Mouse (Mus musculus) heart, embryonic 11.5 days (tissue): ENCODE results near the gene Fam117a. TPM values are rescaled to one million over a fixed set of nuclear protein-coding genes. Genes with fewer than 3 reads are reported as not detected.

ENCODE experiments used
- ATAC-seq: fragments of 200-750 bp; cut with Nextera tagmentation; replicated peaks from 2 replicates; pipeline ENCODE4 v1.8.0; 2017; ENCODE audit warnings: moderate library complexity; ENCODE audit not compliant: insufficient number of reproducible peaks, low FRiP score, low TSS enrichment
- H3K27ac ChIP-seq: fragments of 300-500 bp; sonication (generic); 2 replicates; pipeline ENCODE4 v1.5.1; 2014; ENCODE audit warnings: mild to moderate bottlenecking, low read depth, low read length
- H3K27me3 ChIP-seq: fragments of 300-500 bp; sonication (generic); 2 replicates; pipeline ENCODE4 v1.6.1; 2014; ENCODE audit warnings: mild to moderate bottlenecking, low read length, mixed read lengths; ENCODE audit not compliant: control insufficient read depth, insufficient read depth
- H3K36me3 ChIP-seq: fragments of 300-500 bp; sonication (generic); 2 replicates; pipeline ENCODE4 v1.6.1; 2014; ENCODE audit warnings: mild to moderate bottlenecking, low read length, moderate library complexity, mixed read lengths; ENCODE audit not compliant: control insufficient read depth, insufficient read depth
- H3K4me1 ChIP-seq: fragments of 300-500 bp; sonication (generic); 2 replicates; pipeline ENCODE4 v1.6.1; 2014; ENCODE audit warnings: low read length; ENCODE audit not compliant: control insufficient read depth, insufficient read depth
- H3K4me2 ChIP-seq: fragments of 300-500 bp; sonication (generic); 2 replicates; pipeline ENCODE4 v1.6.1; 2014; ENCODE audit warnings: mild to moderate bottlenecking, moderate library complexity
- H3K4me3 ChIP-seq: fragments of 300-500 bp; sonication (generic); 2 replicates; pipeline ENCODE4 v1.5.1; 2014; ENCODE audit warnings: low read depth, low read length
- H3K9ac ChIP-seq: fragments of 300-500 bp; sonication (generic); 2 replicates; pipeline ENCODE4 v1.6.1; 2014; ENCODE audit warnings: mild to moderate bottlenecking, low read depth, low read length, moderate library complexity
- H3K9me3 ChIP-seq: fragments of 300-500 bp; sonication (generic); replicated peaks from 2 replicates; pipeline ENCODE4 v1.6.1; 2016; ENCODE audit warnings: low read length; ENCODE audit not compliant: control insufficient read depth
- WGBS: fragments of 180-500 bp; shearing (Covaris S2); extraction: QIAGEN DNeasy Blood & Tissue Kit; methylation state at CpG from one replicate; pipeline ENCODE4 v1.1.7; 2014; ENCODE audit not compliant: insufficient replicate concordance; 5-methylcytosine and 5-hydroxymethylcytosine counted together
- polyA plus RNA-seq: library from polyadenylated mRNA; unstranded; fragments of >200 nt; fragmentation: Nextera tagmentation; extraction: Ambion mirVana; gene quantifications from 2 replicates; pipeline ENCODE4 v1.2.1, GENCODE M21; 2014

The Fam117a gene
- 14.3 and 19.4 TPM in 2 replicates for polyA plus RNA-seq

DNA sequence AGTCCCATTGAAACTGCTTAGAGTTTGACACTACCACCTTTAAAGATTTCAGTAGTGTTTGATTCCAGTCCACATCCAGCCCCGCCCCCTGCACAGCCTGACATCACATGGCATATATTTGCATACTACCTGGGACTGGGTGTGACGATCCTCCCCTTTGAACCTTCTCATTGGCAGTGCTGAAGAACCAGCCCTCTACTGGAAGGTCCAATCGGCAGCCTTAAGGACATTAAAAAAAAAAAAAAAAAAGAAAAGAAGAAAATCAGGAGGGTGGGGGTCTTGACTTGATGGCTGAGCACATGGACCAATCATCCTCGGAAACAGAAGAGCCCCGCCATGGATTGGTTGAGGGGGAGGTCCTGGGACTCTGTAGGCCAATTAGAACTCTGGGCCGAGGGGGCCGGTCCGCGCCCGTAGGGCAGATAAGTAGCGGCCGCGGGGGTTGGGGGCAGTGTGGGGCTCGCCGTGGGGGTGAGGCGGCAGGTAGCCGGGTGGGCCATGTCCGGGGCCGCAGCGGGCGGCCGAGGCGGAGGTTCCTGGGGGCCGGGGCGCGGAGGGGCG, at the start of gene Fam117a:
Fam117a (plus strand) TSS at position 451 of the 561 bp plus-strand sequence.
- Histone ChIP-seq H3K4me3 (peak within 1 kb of the TSS; percentile 73), H3K27ac (peak within 1 kb of the TSS; percentile 46), H3K9me3 (no peaks in the 10 kb centered on the region), H3K36me3 (no peaks in the 10 kb centered on the region), H3K9ac (peak within 1 kb of the TSS; percentile 74), H3K4me2 (peak within 1 kb of the TSS; percentile 77), H3K27me3 (no peaks in the 10 kb centered on the region), H3K4me1 (peaks cover 18% of the 10 kb centered on the region)
- peak; percentile 97 for ATAC-seq
- under 1% methylated on average over 27 of the region's 27 CpGs for WGBS

- Histone ChIP-seq H3K4me3 (no peak overlapping the region), H3K9me3 (no peaks in the 10 kb centered on the region), H3K27me3 (no peaks in the 10 kb centered on the region), H3K9ac (no peak overlapping the region), H3K36me3 (peaks cover 28% of the 10 kb centered on the region), H3K27ac (no peak overlapping the region), H3K4me1 (no peaks in the 10 kb centered on the region), H3K4me2 (no peak overlapping the region)
- 82% methylated on average over 4 of the region's 4 CpGs for whole genome bisulfite sequencing
- ATAC-seq: no peak
Observed at GRCm38 (mm10) chr11:95291998-95292397, 44.8 kb upstream of the Fam117a start.

- H3K36me3 ChIP-seq: peaks cover 30% of the 10 kb centered on the region
- H3K27me3 ChIP-seq: no peaks in the 10 kb centered on the region
- no peaks in the 10 kb centered on the region for H3K4me1 ChIP-seq
- WGBS: 83% methylated on average over 8 of the region's 8 CpGs
- H3K4me3 ChIP-seq: no peak overlapping the region
- H3K4me2 ChIP-seq: no peak overlapping the region
- H3K9ac ChIP-seq: no peak overlapping the region
- H3K9me3 ChIP-seq: no peaks in the 10 kb centered on the region
- no peak for ATAC-seq
- H3K27ac ChIP-seq: no peak overlapping the region
Observed at GRCm38 (mm10) chr11:95293017-95293624, 43.7 kb upstream of the Fam117a start.

- Histone ChIP-seq H3K4me2 (no peak overlapping the region), H3K27me3 (no peaks in the 10 kb centered on the region), H3K36me3 (peaks cover 25% of the 10 kb centered on the region), H3K4me3 (no peak overlapping the region), H3K9me3 (no peaks in the 10 kb centered on the region), H3K9ac (no peak overlapping the region), H3K27ac (no peak overlapping the region), H3K4me1 (no peaks in the 10 kb centered on the region)
- 95% methylated on average over 12 of the region's 13 CpGs for WGBS
- no peak for ATAC-seq
Observed at GRCm38 (mm10) chr11:95295736-95296135, 41.1 kb upstream of the Fam117a start.

- 20% methylated on average over 2 of the region's 2 CpGs for WGBS
- Histone ChIP-seq H3K36me3 (peaks cover 27% of the 10 kb centered on the region), H3K4me1 (no peaks in the 10 kb centered on the region), H3K4me2 (no peak overlapping the region), H3K9me3 (no peaks in the 10 kb centered on the region), H3K27me3 (no peaks in the 10 kb centered on the region), H3K9ac (no peak overlapping the region), H3K4me3 (no peak overlapping the region), H3K27ac (no peak overlapping the region)
- ATAC-seq: no peak
Observed at GRCm38 (mm10) chr11:95298146-95298545, 38.7 kb upstream of the Fam117a start.

DNA sequence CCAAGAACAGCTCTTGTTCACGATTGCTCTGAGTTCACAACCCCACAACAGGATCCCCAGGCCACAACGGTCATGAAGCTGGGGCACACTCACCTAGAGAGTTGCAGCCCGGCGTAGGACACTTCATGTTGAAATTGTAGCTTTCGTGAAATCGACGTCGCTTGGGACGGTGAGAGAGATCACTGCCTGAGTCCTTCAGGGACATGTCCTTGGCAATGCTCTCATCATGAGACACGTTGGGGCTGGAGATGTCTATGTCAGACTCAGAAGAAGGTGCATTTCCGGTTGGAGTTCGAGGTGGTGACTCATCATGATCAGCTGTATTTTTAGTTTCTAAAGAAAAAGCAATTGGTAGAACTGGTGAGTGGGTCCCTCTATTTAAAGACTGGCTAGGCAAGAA, 36.9 kb upstream of the Fam117a start:
- no peak for ATAC-seq
- Histone ChIP-seq H3K27me3 (no peaks in the 10 kb centered on the region), H3K27ac (no peak overlapping the region), H3K4me3 (no peak overlapping the region), H3K9me3 (no peaks in the 10 kb centered on the region), H3K4me2 (no peak overlapping the region), H3K4me1 (no peaks in the 10 kb centered on the region), H3K36me3 (peaks cover 19% of the 10 kb centered on the region), H3K9ac (no peak overlapping the region)
- 89% methylated on average over 12 of the region's 12 CpGs for WGBS

- H3K36me3 ChIP-seq: peaks cover 27% of the 10 kb centered on the region
- H3K4me1 ChIP-seq: no peaks in the 10 kb centered on the region
- H3K9ac ChIP-seq: no peak overlapping the region
- no peak overlapping the region for H3K27ac ChIP-seq
- H3K4me3 ChIP-seq: no peak overlapping the region
- no peaks in the 10 kb centered on the region for H3K27me3 ChIP-seq
- 94% methylated on average over 3 of the region's 3 CpGs for WGBS
- H3K4me2 ChIP-seq: no peak overlapping the region
- H3K9me3 ChIP-seq: no peaks in the 10 kb centered on the region
- ATAC-seq: no peak
Observed at GRCm38 (mm10) chr11:95301772-95302171, 35.0 kb upstream of the Fam117a start.

DNA sequence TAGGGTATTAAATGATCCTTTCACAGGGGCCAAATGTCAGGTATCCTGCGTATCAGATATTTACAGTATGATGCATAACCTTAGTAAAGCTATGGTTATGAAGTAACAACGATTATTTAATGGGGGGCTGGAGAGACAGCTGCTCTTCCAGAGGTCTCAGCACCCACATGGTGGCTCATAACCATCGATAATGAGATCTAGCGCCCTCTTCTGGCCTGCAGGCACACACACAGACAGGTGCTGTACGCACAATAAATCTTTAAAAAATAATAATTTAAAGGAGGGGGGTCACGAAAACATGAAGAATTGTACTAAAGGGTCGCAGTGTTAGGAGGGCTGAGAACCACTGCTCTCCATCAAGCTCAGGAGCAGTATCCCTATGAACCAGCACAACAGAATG, 31.2 kb upstream of the Fam117a start:
- no peak overlapping the region for H3K9ac ChIP-seq
- 92% methylated on average over 7 of the region's 7 CpGs for WGBS
- peaks cover 8% of the 10 kb centered on the region for H3K4me1 ChIP-seq
- H3K9me3 ChIP-seq: no peaks in the 10 kb centered on the region
- no peak overlapping the region for H3K4me3 ChIP-seq
- no peak overlapping the region for H3K4me2 ChIP-seq
- no peak overlapping the region for H3K27ac ChIP-seq
- H3K27me3 ChIP-seq: no peaks in the 10 kb centered on the region
- peaks cover 10% of the 10 kb centered on the region for H3K36me3 ChIP-seq
- ATAC-seq: no peak

DNA sequence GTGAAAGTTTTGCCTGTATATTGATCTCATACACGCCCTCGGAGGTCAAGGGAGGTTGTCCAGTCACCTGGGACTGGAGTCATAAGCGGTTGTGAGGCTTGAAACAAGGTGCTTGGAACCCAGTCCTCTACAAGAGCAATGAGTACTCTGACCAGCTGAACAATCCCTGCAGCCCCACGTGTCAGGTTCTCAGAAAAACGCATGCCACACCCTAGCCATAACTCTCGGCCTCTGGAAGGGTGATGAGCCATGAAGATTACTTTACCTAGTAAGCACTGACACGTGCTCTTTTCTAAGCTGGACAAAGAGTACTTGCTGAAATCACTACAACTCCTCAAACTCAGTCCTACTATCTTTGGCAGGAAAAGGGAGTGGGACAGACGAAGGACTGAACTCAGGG, 29.3 kb upstream of the Fam117a start:
- H3K9me3 ChIP-seq: no peaks in the 10 kb centered on the region
- no peak overlapping the region for H3K27ac ChIP-seq
- 77% methylated on average over 8 of the region's 8 CpGs for WGBS
- H3K4me2 ChIP-seq: no peak overlapping the region
- H3K27me3 ChIP-seq: no peaks in the 10 kb centered on the region
- H3K4me1 ChIP-seq: peaks cover 14% of the 10 kb centered on the region
- H3K36me3 ChIP-seq: peaks cover 7% of the 10 kb centered on the region; the same call in 1 of the 2 replicates
- H3K9ac ChIP-seq: no peak overlapping the region
- no peak overlapping the region for H3K4me3 ChIP-seq
- no peak for ATAC-seq
